Mouse (Mus musculus): ENCODE results near the gene Inpp5e.
"Not testable (repeated sequence)": the region's sequence is repeated elsewhere in the genome, so short reads cannot be mapped to it uniquely, and the experiment has no call there.

Inpp5e gene

GRCm38 (mm10) chr2:26418120-26418519 lies 9.1 kb upstream of the Inpp5e start:
- no peak for DNase-seq (ENCODE audit: low spot score)

GRCm38 (mm10) chr2:26417066-26417465 lies 8.1 kb upstream of the Inpp5e start:
- no peak for DNase-seq (ENCODE audit: low spot score)

GRCm38 (mm10) chr2:26410931-26411411 lies 2.0 kb upstream of the Inpp5e start:
- DNase-seq (ENCODE audit: low spot score), result no peak

- DNase-seq (ENCODE audit: low spot score), result no peak
Measured at GRCm38 (mm10) chr2:26410091-26410490, 1.1 kb upstream of the Inpp5e start.

- no peak for DNase-seq (ENCODE audit: low spot score)
Measured at GRCm38 (mm10) chr2:26409362-26409761, 359 bp upstream of the Inpp5e start.

- DNase-seq (ENCODE audit: low spot score), result no peak
Measured at GRCm38 (mm10) chr2:26403306-26403705, 5.7 kb downstream of the Inpp5e start.

GRCm38 (mm10) chr2:26402265-26402664 lies 6.7 kb downstream of the Inpp5e start:
- DNase-seq (ENCODE audit: low spot score), result no peak

- DNase-seq (ENCODE audit: low spot score), result no peak
Measured at GRCm38 (mm10) chr2:26401023-26401422, 8.0 kb downstream of the Inpp5e start.

GRCm38 (mm10) chr2:26400296-26400695 lies 8.7 kb downstream of the Inpp5e start:
- no peak for DNase-seq (ENCODE audit: low spot score)

- no peak for DNase-seq (ENCODE audit: low spot score)
Measured at GRCm38 (mm10) chr2:26399647-26400046, 9.4 kb downstream of the Inpp5e start.

GRCm38 (mm10) chr2:26398978-26399377 lies 10.0 kb downstream of the Inpp5e start:
- no peak for DNase-seq (ENCODE audit: low spot score)

- DNase-seq (ENCODE audit: low spot score), result no peak
Measured at GRCm38 (mm10) chr2:26391617-26392016, 17.4 kb downstream of the Inpp5e start.

GRCm38 (mm10) chr2:26390954-26391353 lies 18.0 kb downstream of the Inpp5e start:
- no peak for DNase-seq (ENCODE audit: low spot score)

- peak; percentile 90 for DNase-seq (ENCODE audit: low spot score)
Measured at GRCm38 (mm10) chr2:26389154-26389690, 19.8 kb downstream of the Inpp5e start, which contains the start of the genes Entr1 and Pmpca. TSS of gene Entr1 (minus strand) at chr2:26389316. TSS of gene Pmpca (plus strand) at chr2:26389339.

GRCm38 (mm10) chr2:26388682-26389153 lies 20.3 kb downstream of the Inpp5e start:
- no peak for DNase-seq (ENCODE audit: low spot score)

- DNase-seq (ENCODE audit: low spot score), result no peak
Measured at GRCm38 (mm10) chr2:26387713-26388112, 21.3 kb downstream of the Inpp5e start.

- DNase-seq (ENCODE audit: low spot score), result not testable (repeated sequence)
Measured at GRCm38 (mm10) chr2:26380871-26381270, 28.1 kb downstream of the Inpp5e start.

GRCm38 (mm10) chr2:26380131-26380771 lies 28.8 kb downstream of the Inpp5e start, which contains the start of gene Snapc4:
TSS of gene Snapc4 (minus strand) at chr2:26380653.
- DNase-seq (ENCODE audit: low spot score), result peak; percentile 90

- no peak for DNase-seq (ENCODE audit: low spot score)
Measured at GRCm38 (mm10) chr2:26372396-26372795, 36.6 kb downstream of the Inpp5e start.

GRCm38 (mm10) chr2:26368572-26368971 lies 40.4 kb downstream of the Inpp5e start:
- DNase-seq (ENCODE audit: low spot score), result no peak

- DNase-seq (ENCODE audit: low spot score), result no peak
Measured at GRCm38 (mm10) chr2:26367911-26368310, 41.1 kb downstream of the Inpp5e start.

- no peak for DNase-seq (ENCODE audit: low spot score)
Measured at GRCm38 (mm10) chr2:26364738-26365465, 44.1 kb downstream of the Inpp5e start.

GRCm38 (mm10) chr2:26363481-26363880 lies 45.5 kb downstream of the Inpp5e start:
- DNase-seq (ENCODE audit: low spot score), result no peak

Data from T-cell, adult 2 months (primary cell).